Mouse (Mus musculus): ENCODE measurements around the gene Sema3e. TPM values are rescaled to one million over a fixed set of nuclear protein-coding genes. Genes with fewer than 3 reads are reported as not detected.
A peak's percentile ranks its signal among the peaks of the same experiment; 100 is the strongest.

Sema3e gene
- 10 to 100 TPM; 12.0 to 16.8 TPM for total RNA-seq (2021)
- long read RNA-seq, experiment 1, full-length matches to known transcripts, result 14 of 19 reads
- long read RNA-seq, experiment 1, partial matches to known transcripts, result 1 of 19 reads
- long read RNA-seq, experiment 1, other reads (novel, unspliced or antisense), result 4 of 19 reads
- long read RNA-seq, experiment 2, full-length matches to known transcripts, result 7 of 9 reads
- long read RNA-seq, experiment 2, partial matches to known transcripts, result 1 of 9 reads
- long read RNA-seq, experiment 2, other reads (novel, unspliced or antisense), result 1 of 9 reads

DNA sequence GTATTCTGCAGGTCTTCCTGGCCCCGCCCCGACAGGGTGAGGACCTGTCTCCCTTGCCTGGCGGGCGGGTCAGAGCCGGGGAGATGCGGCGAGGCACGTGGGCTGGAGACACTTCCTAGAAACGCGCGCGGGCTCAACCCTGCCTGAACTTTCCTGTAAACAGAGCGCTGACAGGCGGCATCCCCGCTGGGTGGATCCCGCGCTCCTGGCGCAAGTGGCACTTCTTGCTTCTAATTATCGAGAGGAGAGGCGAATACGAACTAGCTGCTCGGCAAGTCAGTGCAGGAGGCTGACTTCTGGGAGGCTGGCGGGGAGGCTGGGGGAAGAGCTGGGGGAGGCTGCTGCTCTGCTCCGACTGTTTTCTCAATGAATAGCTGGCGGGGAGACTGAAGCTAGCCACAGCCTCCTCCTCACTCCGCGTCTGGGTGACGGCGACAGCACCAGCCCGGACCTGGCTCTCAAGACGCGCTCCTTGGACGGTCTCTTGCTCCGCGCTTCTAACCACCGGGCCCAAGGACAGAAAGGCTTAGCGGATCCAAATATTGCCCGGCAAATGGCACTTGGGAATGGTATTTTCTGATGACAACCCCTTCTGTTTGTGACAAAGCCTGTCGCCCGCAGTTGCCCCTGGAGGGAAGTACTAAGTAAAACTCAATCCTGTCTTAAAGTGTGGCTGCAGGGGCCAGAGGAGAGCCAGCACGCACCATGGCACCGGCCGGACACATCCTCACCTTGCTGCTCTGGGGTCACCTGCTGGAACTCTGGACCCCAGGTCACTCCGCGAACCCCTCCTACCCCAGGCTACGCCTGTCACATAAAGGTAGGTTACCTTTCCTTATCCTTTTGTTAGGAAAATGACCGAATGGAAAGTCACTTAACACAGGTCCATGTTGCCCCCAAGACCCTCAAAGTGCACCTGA, at the start of gene Sema3e:
TSS of gene Sema3e (plus strand) at position 72 of the 920 bp plus-strand sequence.
- DNase-seq (ENCODE audit: low spot score in 2 of 2), result peak; percentile 7 to 30
- intact Hi-C loops (cut with DNase I), result loop anchor here (10.0 kb wide), 1 partner anchor 199 kb away; no protein-coding TSS in a partner anchor

GRCm38 (mm10) chr5:13977576-13977975, 47.5 kb upstream of the Sema3e start:
- DNase-seq (ENCODE audit: low spot score in 2 of 2), result no peak
- intact Hi-C loops (cut with DNase I), result no loop called here

DNA sequence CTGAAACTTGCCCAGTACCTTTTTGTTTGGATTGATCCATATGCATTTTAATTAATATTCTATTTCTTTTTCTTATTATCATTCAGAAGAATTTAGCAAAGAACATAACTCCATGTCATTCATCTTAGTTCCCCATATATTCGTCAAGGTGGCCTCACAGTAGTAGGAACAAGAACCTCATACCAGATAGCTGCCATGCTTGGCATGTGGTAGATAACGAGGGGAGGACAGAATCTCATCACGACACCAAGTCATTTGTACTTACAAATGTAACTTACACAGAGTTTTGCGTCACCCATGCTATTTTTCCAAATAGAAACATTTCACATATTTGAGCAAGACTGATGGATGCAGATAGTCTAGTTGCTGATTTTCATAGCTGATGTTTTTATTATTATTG, 45.9 kb upstream of the Sema3e start:
- no peak for DNase-seq (ENCODE audit: low spot score in 2 of 2)
- intact Hi-C loops (cut with DNase I), result no loop called here

DNA sequence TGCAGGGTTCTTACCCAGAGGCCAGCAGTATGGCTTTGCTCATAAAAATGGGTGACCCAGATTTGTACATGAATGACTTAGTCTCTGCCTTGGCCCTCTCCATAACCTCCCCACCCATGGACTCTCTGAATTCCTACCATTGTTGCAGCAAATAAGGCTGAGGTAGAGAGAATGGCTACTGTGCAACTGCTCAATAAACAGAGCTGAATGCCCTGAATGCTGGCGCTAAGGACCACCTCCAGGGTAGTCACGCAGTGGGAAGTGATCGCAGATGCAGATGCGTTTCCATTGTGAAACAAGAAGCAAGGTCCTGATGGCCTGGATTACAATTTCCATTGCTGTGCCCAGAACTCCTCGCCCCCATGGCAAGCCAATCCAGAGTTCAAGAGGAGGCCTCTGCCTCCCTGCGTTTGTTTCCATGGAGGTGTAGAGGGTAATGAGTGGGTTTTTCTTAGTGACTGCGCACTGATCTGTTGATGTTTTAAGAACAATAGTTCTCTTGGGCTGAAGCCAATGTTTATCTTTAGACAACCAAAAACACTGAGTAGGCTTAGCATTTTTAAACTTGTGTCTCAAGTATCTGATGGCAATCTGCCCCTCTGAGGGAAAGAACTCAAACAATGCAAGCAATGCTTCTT, 42.5 kb upstream of the Sema3e start:
- DNase-seq (ENCODE audit: low spot score in 2 of 2), result no peak

GRCm38 (mm10) chr5:13983608-13984007, 41.5 kb upstream of the Sema3e start:
- intact Hi-C loops (cut with DNase I), result no loop called here
- DNase-seq (ENCODE audit: low spot score in 2 of 2), result no peak

More for the DNA sequence above, 42.5 kb upstream of the Sema3e start:
- intact Hi-C loops (cut with DNase I), result no loop called here

- no peak for DNase-seq (ENCODE audit: low spot score in 2 of 2)
- intact Hi-C loops (cut with DNase I), result no loop called here
Measured at GRCm38 (mm10) chr5:13985669-13986068, 39.4 kb upstream of the Sema3e start.

GRCm38 (mm10) chr5:13987123-13987522, 38.0 kb upstream of the Sema3e start:
- DNase-seq (ENCODE audit: low spot score in 2 of 2), result no peak
- intact Hi-C loops (cut with DNase I), result no loop called here

DNA sequence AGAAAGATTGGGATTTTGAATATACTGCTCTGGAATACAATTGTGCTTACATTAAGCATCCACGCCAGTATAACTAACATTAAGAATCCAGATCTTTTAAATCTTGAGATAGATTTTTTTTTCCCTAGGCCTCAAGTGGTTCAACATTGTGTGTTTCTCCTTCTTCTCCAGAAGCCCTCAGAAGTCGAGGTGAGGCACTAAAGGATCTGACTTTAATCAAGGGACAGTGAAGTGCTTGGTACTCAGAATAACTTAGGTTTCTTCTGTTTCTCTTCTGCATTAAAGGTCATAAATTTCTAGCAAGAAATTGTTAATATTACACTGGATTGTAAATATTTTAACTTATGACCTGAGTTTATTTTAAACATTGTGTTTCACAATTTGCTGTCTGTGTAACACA, 37.1 kb upstream of the Sema3e start:
- no peak for DNase-seq (ENCODE audit: low spot score in 2 of 2)
- intact Hi-C loops (cut with DNase I), result no loop called here

GRCm38 (mm10) chr5:13992734-13993396, 32.2 kb upstream of the Sema3e start:
- DNase-seq (ENCODE audit: low spot score in 2 of 2), result no peak
- intact Hi-C loops (cut with DNase I), result no loop called here

DNA sequence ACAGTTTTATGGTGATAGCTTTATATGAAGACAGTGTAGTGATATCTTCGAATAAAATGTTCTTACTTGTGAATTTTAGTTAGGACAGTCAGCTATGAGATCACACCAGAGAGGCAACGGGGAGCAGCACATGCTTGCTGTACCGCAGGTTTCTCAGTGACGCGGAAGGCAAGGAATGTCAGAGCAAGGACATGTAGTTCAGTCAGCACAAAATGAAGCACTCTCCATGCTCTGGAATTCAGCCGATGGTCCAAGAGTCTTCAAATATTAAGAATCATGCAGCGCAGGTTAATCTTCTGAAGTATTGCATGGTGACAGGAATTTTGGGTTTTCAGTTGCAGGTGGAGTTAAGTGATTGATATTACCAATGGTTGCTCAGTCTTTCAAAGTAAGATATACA, 3.3 kb downstream of the Sema3e start:
- no peak for DNase-seq (ENCODE audit: low spot score in 2 of 2)
- intact Hi-C loops (cut with DNase I), result loop anchor here (10.0 kb wide), 1 partner anchor 196 kb away; no protein-coding TSS in a partner anchor

GRCm38 (mm10) chr5:14030796-14031195, 5.7 kb downstream of the Sema3e start:
- intact Hi-C loops (cut with DNase I), result no loop called here

DNA sequence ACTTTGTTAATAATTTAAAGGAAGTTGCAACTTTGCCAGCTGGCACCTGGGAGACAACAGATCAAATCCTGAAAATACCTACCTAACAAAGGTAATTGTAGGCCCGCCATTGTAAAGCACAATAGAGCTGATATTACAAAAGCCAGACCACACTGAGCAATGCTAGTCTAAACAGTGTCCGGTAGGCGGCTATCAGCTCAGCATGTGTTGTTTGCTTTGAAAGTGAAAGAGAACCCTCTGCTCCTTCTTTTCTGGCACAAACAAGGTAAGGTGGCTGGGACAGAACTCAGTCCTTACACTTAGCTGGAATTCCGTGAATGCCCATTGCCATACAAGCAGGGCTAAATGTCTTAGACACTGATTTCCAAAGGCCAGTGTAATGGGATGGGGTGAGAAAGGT, 7.0 kb downstream of the Sema3e start:
- no peak for DNase-seq (ENCODE audit: low spot score in 2 of 2)
- intact Hi-C loops (cut with DNase I), result no loop called here

More at GRCm38 (mm10) chr5:14030796-14031195, 5.7 kb downstream of the Sema3e start:
- DNase-seq (ENCODE audit: low spot score in 2 of 2), result no peak

- DNase-seq (ENCODE audit: low spot score in 2 of 2), result no peak
- intact Hi-C loops (cut with DNase I), result no loop called here
Measured at GRCm38 (mm10) chr5:14033302-14033701, 8.2 kb downstream of the Sema3e start.

GRCm38 (mm10) chr5:14038813-14039496, 13.9 kb downstream of the Sema3e start:
- intact Hi-C loops (cut with DNase I), result no loop called here
- no peak for DNase-seq (ENCODE audit: low spot score in 2 of 2)

DNA sequence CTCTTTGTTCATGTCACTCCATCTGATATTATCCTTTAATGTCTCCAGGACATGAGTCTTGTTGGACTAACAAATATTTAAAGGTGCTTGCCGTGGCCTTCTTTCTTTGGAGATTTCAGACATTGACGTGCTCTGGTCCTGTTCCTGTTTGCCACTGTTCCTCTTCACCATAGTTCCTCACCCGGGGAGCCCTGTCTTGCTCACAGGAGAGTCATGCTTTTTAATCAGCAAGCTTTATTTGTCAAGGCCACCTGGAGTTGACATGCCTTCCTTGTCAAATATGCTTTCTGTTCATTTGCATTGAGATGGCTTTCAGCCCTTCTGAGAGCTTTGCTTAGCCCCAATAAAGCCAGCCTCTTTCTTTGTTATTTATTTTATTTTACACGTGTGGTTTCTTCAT, 15.1 kb downstream of the Sema3e start:
- intact Hi-C loops (cut with DNase I), result no loop called here
- DNase-seq (ENCODE audit: low spot score in 2 of 2), result no peak

- DNase-seq (ENCODE audit: low spot score in 2 of 2), result no peak
- intact Hi-C loops (cut with DNase I), result no loop called here
Measured at GRCm38 (mm10) chr5:14043116-14043515, 18.0 kb downstream of the Sema3e start.

DNA sequence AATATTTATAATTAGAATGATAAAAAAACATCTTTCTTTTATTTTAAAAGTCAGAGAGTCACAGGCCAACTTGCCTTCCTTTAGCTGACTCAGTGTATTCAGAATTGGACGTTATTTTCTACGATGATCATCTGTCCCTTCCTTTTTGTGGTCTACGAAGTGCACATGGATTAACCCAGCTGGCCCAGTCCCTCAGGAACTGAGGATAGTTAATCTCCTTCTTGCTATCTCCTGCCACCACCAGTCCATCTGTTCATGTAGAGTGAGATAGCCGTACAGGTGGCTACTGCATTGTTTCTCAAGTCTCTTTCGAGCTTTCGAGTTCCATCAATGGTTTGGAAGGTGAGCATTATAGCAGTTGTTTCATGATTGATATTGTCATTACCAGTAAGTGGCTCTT, 18.9 kb downstream of the Sema3e start:
- DNase-seq (ENCODE audit: low spot score in 2 of 2), result no peak
- intact Hi-C loops (cut with DNase I), result no loop called here

GRCm38 (mm10) chr5:14048660-14049059, 23.6 kb downstream of the Sema3e start:
- intact Hi-C loops (cut with DNase I), result no loop called here

DNA sequence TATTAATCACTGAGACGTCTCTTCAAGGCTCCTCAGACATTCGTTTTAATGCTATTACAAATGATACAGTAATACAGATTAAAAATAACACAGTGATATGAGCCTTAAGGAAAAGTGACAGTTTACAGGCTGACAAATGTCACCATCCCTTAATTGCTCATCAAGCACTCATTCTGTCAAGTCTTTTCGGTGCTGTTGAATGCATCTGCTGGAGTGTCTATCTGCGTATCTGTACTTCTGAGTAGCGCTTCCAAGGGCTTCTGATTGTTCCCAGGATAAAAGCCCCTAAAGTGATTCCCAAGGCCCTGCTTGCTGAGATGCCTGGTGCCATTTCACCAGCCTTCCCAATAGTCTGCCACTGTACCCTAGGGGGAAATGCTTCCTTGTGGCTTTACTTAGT, 29.4 kb downstream of the Sema3e start:
- DNase-seq (ENCODE audit: low spot score in 2 of 2), result no peak

More at GRCm38 (mm10) chr5:14048660-14049059, 23.6 kb downstream of the Sema3e start:
- DNase-seq (ENCODE audit: low spot score in 2 of 2), result no peak

More for the DNA sequence above, 29.4 kb downstream of the Sema3e start:
- intact Hi-C loops (cut with DNase I), result no loop called here

All from left cerebral cortex, postnatal 14 days (tissue).